Mouse (Mus musculus) liver, postnatal 0 days (tissue): Measurements from ENCODE around the gene Psmb9.

Experiments used
- CTCF ChIP-seq: sonication (generic); IDR thresholded peaks from 2 replicates; pipeline ENCODE4 v1.5.1; 2016; ENCODE audit warnings: antibody characterized with exemption, low read depth
- EP300 ChIP-seq: IDR thresholded peaks from 2 replicates; pipeline ENCODE4 v1.6.1; 2016; ENCODE audit warnings: antibody characterized with exemption, low read depth, mild to moderate bottlenecking

GRCm38 (mm10) chr17:34164202-34164895 is 23.2 kb downstream of the Psmb9 start:
- peak; percentile 52 for TF ChIP-seq CTCF
- no peak for TF ChIP-seq EP300
